In the genomic region with DNA sequence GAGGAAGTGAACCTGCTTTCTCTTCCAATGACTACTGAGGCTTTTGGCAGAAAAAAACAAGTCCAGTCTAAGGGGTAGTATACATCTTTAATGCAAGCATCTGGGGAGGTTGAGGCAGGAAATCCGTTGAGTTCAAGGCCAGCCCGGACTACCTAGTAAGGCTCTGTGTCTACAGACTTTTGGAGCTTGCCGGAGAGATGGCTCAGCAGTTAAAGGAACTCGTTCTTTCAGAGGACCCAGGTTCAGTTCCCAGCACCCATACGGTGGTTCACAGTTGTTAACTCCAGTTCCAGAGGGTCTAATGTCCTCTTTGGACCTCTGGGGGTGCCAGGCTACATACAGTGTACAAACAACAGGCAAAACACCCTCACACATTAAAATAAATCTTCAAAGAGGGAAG, we compare ENCODE assay signal across 9 mouse cellular contexts. TPM values are rescaled to one million over a fixed set of nuclear protein-coding genes. Genes with fewer than 3 reads are reported as not detected.
A peak's percentile ranks its signal among the peaks of the same experiment; 100 is the strongest.
DNase-seq lines count a peak whose midpoint lies in the region; ATAC-seq and TF ChIP-seq lines count a peak whose summit lies in the region.
"Had no signal": no experiment of that assay in that cellular context is flagged by ENCODE, and none has a peak within 500 bp of the region (broad histone marks: within the 10 kb centered on the region; RNA-seq: fewer than 3 reads in every experiment).

No protein-coding gene starts in this region.

- no peak for TF ChIP-seq EP300 in heart, adult 2 months (IDR thresholded peaks at IDR 0.05; ENCODE audit: insufficient read depth, low read depth, low read length)

- peak overlapping the region; percentile 78 for H3K4me2 ChIP-seq in forebrain, embryonic 16.5 days (ENCODE audit: low read length)
- peak overlapping the region; percentile 95 for H3K4me2 ChIP-seq in liver, embryonic 15.5 days

- H3K27ac ChIP-seq in heart, adult 2 months: peak overlapping the region; percentile 92
- H3K27ac ChIP-seq in forebrain, embryonic 16.5 days (ENCODE audit: low read length): peak overlapping the region; percentile 92; the same call in 1 of the 2 replicates
- H3K27ac ChIP-seq in liver, embryonic 15.5 days (replicated peaks): no peak overlapping the region; the same call in 1 of the 2 replicates

- H3K4me1 ChIP-seq in heart, adult 2 months (ENCODE audit: control insufficient read depth, insufficient read depth, low read length): peaks cover 22% of the 10 kb centered on the region
- peaks cover 65% of the 10 kb centered on the region for H3K4me1 ChIP-seq in E14TG2a.4 (replicated peaks; ENCODE audit: low read depth, low read length)
- peaks cover 37% of the 10 kb centered on the region for H3K4me1 ChIP-seq in forebrain, embryonic 16.5 days (replicated peaks; ENCODE audit: control insufficient read depth, insufficient read depth, low read length)
- peaks cover 40% of the 10 kb centered on the region for H3K4me1 ChIP-seq in liver, embryonic 15.5 days (replicated peaks)

- H3K79me2 ChIP-seq in heart, adult 2 months (replicated peaks; ENCODE audit: control insufficient read depth, insufficient read depth, low read length): no peaks in the 10 kb centered on the region; the same call in 1 of the 2 replicates

- intact Hi-C loops in heart, adult 2 months (cut with DNase I): loop anchor here (5.0 kb wide), 1 partner anchor 286 kb away; no protein-coding TSS in a partner anchor
- intact Hi-C loops in heart, postnatal 36 days (cut with DNase I): no loop called here

- no peak for ATAC-seq in forebrain, embryonic 16.5 days
- ATAC-seq in liver, embryonic 15.5 days (ENCODE audit: insufficient read depth): no peak

- no peak overlapping the region; the same call in 1 of the 2 replicates for H3K9ac ChIP-seq in heart, adult 2 months (ENCODE audit: low read depth, low read length)
- peak overlapping the region; percentile 92 for H3K9ac ChIP-seq in forebrain, embryonic 16.5 days (replicated peaks; ENCODE audit: low read depth, low read length)
- H3K9ac ChIP-seq in liver, embryonic 15.5 days: peak overlapping the region; percentile 84

- 90% methylated on average over 5 of the region's 5 CpGs for WGBS in heart, adult 2 months
- WGBS in forebrain, embryonic 16.5 days: 90% methylated on average over 5 of the region's 5 CpGs
- 85% methylated on average over 5 of the region's 5 CpGs for WGBS in liver, embryonic 15.5 days (ENCODE audit: insufficient replicate concordance)

- no peak for DNase-seq in heart, adult 2 months
- no peak for DNase-seq in heart, postnatal 36 days
- no peak for DNase-seq in frontal cortex, postnatal 14 days (ENCODE audit: low spot score in 2 of 2)
- no peak for DNase-seq in yolk sac, embryonic 10.5 days (ENCODE audit: low spot score)
- no peak for DNase-seq in adrenal gland, postnatal 14 days
- DNase-seq: cerebellum, postnatal 25 days had no signal

- H3K9me3 ChIP-seq in E14TG2a.4 (ENCODE audit: low read length): no peaks in the 10 kb centered on the region
- no peaks in the 10 kb centered on the region for H3K9me3 ChIP-seq in forebrain, embryonic 16.5 days (ENCODE audit: control insufficient read depth, low read length)
- H3K9me3 ChIP-seq in liver, embryonic 15.5 days (replicated peaks): no peaks in the 10 kb centered on the region

- TF ChIP-seq CTCF in heart, adult 2 months (IDR thresholded peaks at IDR 0.05): no peak
- no peak for TF ChIP-seq CTCF in E14TG2a.4 (conservative IDR thresholded peaks at IDR 0.05; ENCODE audit: low read length)

- no peaks in the 10 kb centered on the region for H3K27me3 ChIP-seq in heart, adult 2 months (ENCODE audit: control insufficient read depth, insufficient read depth, low read length)
- no peaks in the 10 kb centered on the region for H3K27me3 ChIP-seq in E14TG2a.4 (ENCODE audit: insufficient read depth, low read length)
- no peaks in the 10 kb centered on the region for H3K27me3 ChIP-seq in forebrain, embryonic 16.5 days (replicated peaks; ENCODE audit: control insufficient read depth, insufficient read depth, low read length)
- H3K27me3 ChIP-seq in liver, embryonic 15.5 days: no peaks in the 10 kb centered on the region

- no peak for TF ChIP-seq POLR2A in heart, adult 2 months (IDR thresholded peaks at IDR 0.05; ENCODE audit: insufficient read depth, low read depth, low read length)

- peak overlapping the region; percentile 64 for H3K4me3 ChIP-seq in heart, adult 2 months
- H3K4me3 ChIP-seq in E14TG2a.4 (replicated peaks; ENCODE audit: low read length): peak overlapping the region; percentile 84
- peak overlapping the region; percentile 74 for H3K4me3 ChIP-seq in forebrain, embryonic 16.5 days (replicated peaks; ENCODE audit: low read length)
- peak overlapping the region; percentile 79 for H3K4me3 ChIP-seq in liver, embryonic 15.5 days (replicated peaks)

- peaks cover 3% of the 10 kb centered on the region; the same call in 1 of the 2 replicates for H3K36me3 ChIP-seq in heart, adult 2 months (ENCODE audit: control insufficient read depth, insufficient read depth, low read length)
- H3K36me3 ChIP-seq in E14TG2a.4 (ENCODE audit: insufficient read depth, low read length): peaks cover 22% of the 10 kb centered on the region
- no peaks in the 10 kb centered on the region for H3K36me3 ChIP-seq in forebrain, embryonic 16.5 days (ENCODE audit: control insufficient read depth, insufficient read depth)
- H3K36me3 ChIP-seq in liver, embryonic 15.5 days (replicated peaks): peaks cover 7% of the 10 kb centered on the region; the same call in 1 of the 2 replicates

RNA-seq across cellular contexts. Expression of a gene that starts 0.9 kb away (rescaled TPM):
- 10 to 100 TPM; 13.0 to 19.7 TPM for total RNA-seq in heart, adult 2 months (2021)
- 24.5 and 30.9 TPM in 2 replicates for polyA plus RNA-seq in heart, adult 2 months (2012; rRNA removed)
- total RNA-seq in heart, postnatal 36 days (2021): 10 to 100 TPM; 14.4 to 18.7 TPM
- polyA plus RNA-seq in forebrain, embryonic 16.5 days (2015; fragmentation: Nextera tagmentation; extraction: Ambion mirVana): 30.7 and 37.0 TPM in 2 replicates
- 7.3 and 9.5 TPM in 2 replicates for polyA plus RNA-seq in liver, embryonic 15.5 days (2015; fragmentation: Nextera tagmentation; extraction: Ambion mirVana)
- 26.7 and 34.9 TPM in 2 replicates for total RNA-seq in adrenal gland, postnatal 14 days (2021)

RNA-seq across cellular contexts. Expression of a gene that starts 4.0 kb away (rescaled TPM):
- total RNA-seq in heart, adult 2 months (2021): under 1 TPM; 0.39 to 0.45 TPM
- 1.7 and 3.3 TPM in 2 replicates for polyA plus RNA-seq in heart, adult 2 months (2012; rRNA removed)
- under 1 TPM; 0.44 to 0.95 TPM for total RNA-seq in heart, postnatal 36 days (2021)
- 2.6 and 4.0 TPM in 2 replicates for polyA plus RNA-seq in forebrain, embryonic 16.5 days (2015; fragmentation: Nextera tagmentation; extraction: Ambion mirVana)
- 0.70 and 0.86 TPM in 2 replicates for polyA plus RNA-seq in liver, embryonic 15.5 days (2015; fragmentation: Nextera tagmentation; extraction: Ambion mirVana)
- 0.75 and 1.4 TPM in 2 replicates for total RNA-seq in adrenal gland, postnatal 14 days (2021)

RNA-seq across cellular contexts. Expression of a gene that starts 5.7 kb away (rescaled TPM):
- total RNA-seq in heart, adult 2 months (2021): 10 to 100 TPM; 11.3 to 16.8 TPM
- polyA plus RNA-seq in heart, adult 2 months (2012; rRNA removed): 10.8 and 22.5 TPM in 2 replicates
- total RNA-seq in heart, postnatal 36 days (2021): 10 to 100 TPM; 21.1 to 26.9 TPM
- polyA plus RNA-seq in forebrain, embryonic 16.5 days (2015; fragmentation: Nextera tagmentation; extraction: Ambion mirVana): 109 and 133 TPM in 2 replicates
- polyA plus RNA-seq in liver, embryonic 15.5 days (2015; fragmentation: Nextera tagmentation; extraction: Ambion mirVana): 10.3 and 12.2 TPM in 2 replicates
- 56.7 and 67.4 TPM in 2 replicates for total RNA-seq in adrenal gland, postnatal 14 days (2021)

RNA-seq across cellular contexts. Expression of a gene that starts 17.6 kb away (rescaled TPM):
- 10 to 100 TPM; 35.9 to 41.7 TPM for total RNA-seq in heart, adult 2 months (2021)
- 69.5 and 74.9 TPM in 2 replicates for polyA plus RNA-seq in heart, adult 2 months (2012; rRNA removed)
- total RNA-seq in heart, postnatal 36 days (2021): 10 to 100 TPM; 42.7 to 43.6 TPM
- 139 and 164 TPM in 2 replicates for polyA plus RNA-seq in forebrain, embryonic 16.5 days (2015; fragmentation: Nextera tagmentation; extraction: Ambion mirVana)
- polyA plus RNA-seq in liver, embryonic 15.5 days (2015; fragmentation: Nextera tagmentation; extraction: Ambion mirVana): 113 and 115 TPM in 2 replicates
- 82.6 and 89.8 TPM in 2 replicates for total RNA-seq in adrenal gland, postnatal 14 days (2021)

RNA-seq across cellular contexts. Expression of a gene that starts 17.6 kb away (rescaled TPM):
- total RNA-seq in heart, adult 2 months (2021): 100 to 1,000 TPM; 116 to 132 TPM
- polyA plus RNA-seq in heart, adult 2 months (2012; rRNA removed): 185 and 257 TPM in 2 replicates
- total RNA-seq in heart, postnatal 36 days (2021): 100 to 1,000 TPM; 125 to 129 TPM
- 216 and 220 TPM in 2 replicates for polyA plus RNA-seq in forebrain, embryonic 16.5 days (2015; fragmentation: Nextera tagmentation; extraction: Ambion mirVana)
- 156 and 159 TPM in 2 replicates for polyA plus RNA-seq in liver, embryonic 15.5 days (2015; fragmentation: Nextera tagmentation; extraction: Ambion mirVana)
- total RNA-seq in adrenal gland, postnatal 14 days (2021): 175 and 187 TPM in 2 replicates
